Mouse (Mus musculus): ENCODE measurements around the gene Klk1b11. TPM values are rescaled to one million over a fixed set of nuclear protein-coding genes. Genes with fewer than 3 reads are reported as not detected.

The Klk1b11 gene
- total and polyA plus RNA-seq, 3 experiments = not detected

DNA sequence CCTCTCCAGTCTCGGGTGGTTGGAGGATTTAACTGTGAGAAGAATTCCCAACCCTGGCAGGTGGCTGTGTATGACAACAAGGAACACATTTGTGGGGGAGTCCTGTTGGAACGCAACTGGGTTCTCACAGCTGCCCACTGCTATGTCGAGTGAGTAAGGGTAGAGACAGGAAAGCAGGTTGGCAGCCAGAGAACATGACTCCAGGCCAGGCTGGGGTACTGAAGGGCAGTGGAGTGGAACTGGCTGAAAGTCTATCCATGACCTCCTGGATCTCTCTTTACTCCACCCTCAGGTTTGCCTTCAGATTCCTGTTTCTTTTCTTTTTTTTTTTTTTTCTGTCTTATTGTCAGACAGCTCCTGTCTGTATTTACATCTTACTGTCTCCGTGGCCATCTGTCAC lies 43.0 kb upstream of the Klk1b11 start:
- Histone ChIP-seq H3K4me1 (ENCODE audit: control insufficient read depth in 1 of 2, insufficient read depth in 2 of 2, low read length in 2 of 2) (no peaks in the 10 kb centered on the region), H3K27ac (ENCODE audit: control insufficient read depth, low read depth, low read length) (no peak overlapping the region), H3K9me3 (replicated peaks; ENCODE audit: insufficient read depth, low read length) (no peaks in the 10 kb centered on the region), H3K27me3 (ENCODE audit: control insufficient read depth in 1 of 2, insufficient read depth in 2 of 2, low read length in 2 of 2) (no peaks in the 10 kb centered on the region), H3K4me3 (ENCODE audit: control insufficient read depth in 1 of 2, insufficient read depth in 1 of 2, low read depth in 2 of 2, low read length in 2 of 2) (no peak overlapping the region), H3K79me2 (ENCODE audit: control insufficient read depth, insufficient read depth, low read length, poor library complexity) (no peaks in the 10 kb centered on the region), H3K36me3 (ENCODE audit: control insufficient read depth in 1 of 2, insufficient read depth in 2 of 2, low read length in 2 of 2) (no peaks in the 10 kb centered on the region), H3K9ac (ENCODE audit: control insufficient read depth, low read depth, low read length, poor library complexity, severe bottlenecking) (no peak overlapping the region)
- no peak for TF ChIP-seq NRF1 (IDR thresholded peaks at IDR 0.05; ENCODE audit: insufficient read depth, low read depth, low read length, poor library complexity, severe bottlenecking)
- no peak for TF ChIP-seq SMC3 (IDR thresholded peaks at IDR 0.05; ENCODE audit: low read depth, low read length)
- TF ChIP-seq POLR2AphosphoS2 (IDR thresholded peaks at IDR 0.05; ENCODE audit: low read length) = no peak
- TF ChIP-seq CHD1 (IDR thresholded peaks at IDR 0.05; ENCODE audit: low read depth, low read length) = no peak
- TF ChIP-seq ETS1 (IDR thresholded peaks at IDR 0.05; ENCODE audit: low read depth, low read length) = no peak
- no peak for TF ChIP-seq E2F4 (IDR thresholded peaks at IDR 0.05; ENCODE audit: borderline replicate concordance, low read depth, low read length)
- TF ChIP-seq ZKSCAN1 (IDR thresholded peaks at IDR 0.05; ENCODE audit: low read depth, low read length) = no peak
- TF ChIP-seq MXI1 (IDR thresholded peaks at IDR 0.05; ENCODE audit: low read depth, low read length) = no peak
- no peak for TF ChIP-seq CHD2 (IDR thresholded peaks at IDR 0.05; ENCODE audit: low read length)
- no peak for TF ChIP-seq USF2 (IDR thresholded peaks at IDR 0.05; ENCODE audit: borderline replicate concordance in 1 of 2, insufficient read depth in 1 of 2, low read depth in 1 of 2, low read length in 2 of 2)
- TF ChIP-seq TAL1 (IDR thresholded peaks at IDR 0.05; ENCODE audit: low read length) = no peak
- no peak for TF ChIP-seq ZC3H11A (IDR thresholded peaks at IDR 0.05; ENCODE audit: low read depth, low read length)
- no peak for TF ChIP-seq NELFE (IDR thresholded peaks at IDR 0.05; ENCODE audit: low read depth, low read length)
- no peak for TF ChIP-seq MYC (IDR thresholded peaks at IDR 0.05; ENCODE audit: low read depth, low read length)
- no peak for TF ChIP-seq MYB (IDR thresholded peaks at IDR 0.05; ENCODE audit: low read depth, low read length)
- no peak for TF ChIP-seq ELF1 (IDR thresholded peaks at IDR 0.05; ENCODE audit: low read depth, low read length)
- no peak for DNase-seq (ENCODE audit: low read depth, low spot score)

DNA sequence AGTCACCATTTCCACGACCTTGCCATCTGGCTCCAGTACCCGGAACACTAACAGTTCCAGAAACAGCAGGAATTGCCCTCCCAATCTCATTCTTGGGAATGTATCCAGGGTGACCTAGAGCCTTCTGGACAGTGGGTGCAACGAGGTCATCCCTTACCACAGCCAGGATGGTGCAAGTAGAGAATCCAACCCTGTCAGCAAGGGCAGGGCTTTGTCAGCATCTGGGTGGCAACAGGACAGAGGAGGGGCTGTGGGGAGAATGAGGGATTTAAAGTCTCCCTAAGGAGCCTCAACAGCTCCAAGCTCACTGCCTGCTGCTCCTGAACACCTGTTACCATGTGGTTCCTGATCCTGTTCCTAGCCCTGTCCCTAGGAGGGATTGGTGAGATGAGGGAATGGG lies 29.2 kb upstream of the Klk1b11 start, which contains the start of gene Klk1b1:
Klk1b1 (plus strand) TSS at position 301 of the 400 bp plus-strand sequence.
- H3K79me2 ChIP-seq (ENCODE audit: control insufficient read depth, insufficient read depth, low read length, poor library complexity) = no peaks in the 10 kb centered on the region
- no peak within 1 kb of the TSS for H3K4me3 ChIP-seq (ENCODE audit: control insufficient read depth in 1 of 2, insufficient read depth in 1 of 2, low read depth in 2 of 2, low read length in 2 of 2)
- H3K9me3 ChIP-seq (replicated peaks; ENCODE audit: insufficient read depth, low read length) = no peaks in the 10 kb centered on the region
- no peaks in the 10 kb centered on the region for H3K4me1 ChIP-seq (ENCODE audit: control insufficient read depth in 1 of 2, insufficient read depth in 2 of 2, low read length in 2 of 2)
- H3K9ac ChIP-seq (ENCODE audit: control insufficient read depth, low read depth, low read length, poor library complexity, severe bottlenecking) = no peak within 1 kb of the TSS
- TF ChIP-seq KAT2A (conservative IDR thresholded peaks at IDR 0.05; ENCODE audit: low read depth, low read length) (no peak), SMC3 (IDR thresholded peaks at IDR 0.05; ENCODE audit: low read depth, low read length) (no peak), MYC (IDR thresholded peaks at IDR 0.05; ENCODE audit: low read depth, low read length) (no peak), GABPA (IDR thresholded peaks at IDR 0.05; ENCODE audit: low read depth, low read length) (no peak), NRF1 (IDR thresholded peaks at IDR 0.05; ENCODE audit: insufficient read depth, low read depth, low read length, poor library complexity, severe bottlenecking) (no peak), POLR2AphosphoS5 (IDR thresholded peaks at IDR 0.05; ENCODE audit: borderline replicate concordance, low read depth, low read length) (no peak), ZMIZ1 (IDR thresholded peaks at IDR 0.05; ENCODE audit: low read depth, low read length) (no peak), EP300 (IDR thresholded peaks at IDR 0.05; ENCODE audit: low read depth in 1 of 2, low read length in 2 of 2) (no peak), E2F4 (IDR thresholded peaks at IDR 0.05; ENCODE audit: borderline replicate concordance, low read depth, low read length) (no peak), RAD21 (IDR thresholded peaks at IDR 0.05; ENCODE audit: low read depth, low read length) (no peak), TBP (IDR thresholded peaks at IDR 0.05; ENCODE audit: low read depth, low read length) (no peak), HCFC1 (IDR thresholded peaks at IDR 0.05; ENCODE audit: low read depth, low read length) (no peak), MAFK (IDR thresholded peaks at IDR 0.05; ENCODE audit: borderline replicate concordance, low read depth, low read length) (no peak), GATA1 (IDR thresholded peaks at IDR 0.05; ENCODE audit: low read depth, low read length) (no peak), USF2 (IDR thresholded peaks at IDR 0.05; ENCODE audit: borderline replicate concordance in 1 of 2, insufficient read depth in 1 of 2, low read depth in 1 of 2, low read length in 2 of 2) (no peak), JUND (IDR thresholded peaks at IDR 0.05; ENCODE audit: low read depth, low read length) (no peak), MXI1 (IDR thresholded peaks at IDR 0.05; ENCODE audit: low read depth, low read length) (no peak)
- H3K36me3 ChIP-seq (ENCODE audit: control insufficient read depth in 1 of 2, insufficient read depth in 2 of 2, low read length in 2 of 2) = no peaks in the 10 kb centered on the region
- DNase-seq (ENCODE audit: low read depth, low spot score) = no peak
- no peak within 1 kb of the TSS for H3K27ac ChIP-seq (ENCODE audit: control insufficient read depth, low read depth, low read length)
- H3K27me3 ChIP-seq (ENCODE audit: control insufficient read depth in 1 of 2, insufficient read depth in 2 of 2, low read length in 2 of 2) = no peaks in the 10 kb centered on the region

All from MEL (cell line).